Mouse (Mus musculus) erythroblast, embryonic 14.5 days (primary cell): ENCODE measurements at regions not wholly inside any gene's neighbourhood (a gene's known extent, or its start where the extent isn't known, plus 50 kb on each side); places are given as distances from the start of the nearest gene placed in this dataset.

ENCODE experiments used
- H3K27me3 ChIP-seq: 2 replicates; pipeline ENCODE4 v1.6.1; 2012; ENCODE audit warnings: inconsistent platforms; ENCODE audit not compliant: control insufficient read depth
- H3K36me3 ChIP-seq: 2 replicates; pipeline ENCODE4 v1.6.1; 2012; ENCODE audit warnings: mild to moderate bottlenecking, inconsistent platforms; ENCODE audit not compliant: control insufficient read depth
- H3K4me1 ChIP-seq: 2 replicates; pipeline ENCODE4 v1.6.1; 2012; ENCODE audit warnings: inconsistent platforms; ENCODE audit not compliant: control insufficient read depth
- H3K4me3 ChIP-seq: replicated peaks from 2 replicates; pipeline ENCODE3; 2012; ENCODE audit warnings: moderate library complexity, mild to moderate bottlenecking, inconsistent platforms
- H3K9me3 ChIP-seq: 2 replicates; pipeline ENCODE4 v1.6.1; 2012; ENCODE audit warnings: low read length, inconsistent platforms, mixed read lengths; ENCODE audit not compliant: control insufficient read depth
- GATA1 ChIP-seq: IDR thresholded peaks from 2 replicates; pipeline ENCODE4 v1.6.1; 2012; ENCODE audit warnings: low read length, inconsistent platforms, mixed read lengths
- TAL1 ChIP-seq: IDR thresholded peaks from 3 replicates; pipeline ENCODE4 v1.6.1; 2012; ENCODE audit warnings: low read length, inconsistent platforms, mixed read lengths

DNA sequence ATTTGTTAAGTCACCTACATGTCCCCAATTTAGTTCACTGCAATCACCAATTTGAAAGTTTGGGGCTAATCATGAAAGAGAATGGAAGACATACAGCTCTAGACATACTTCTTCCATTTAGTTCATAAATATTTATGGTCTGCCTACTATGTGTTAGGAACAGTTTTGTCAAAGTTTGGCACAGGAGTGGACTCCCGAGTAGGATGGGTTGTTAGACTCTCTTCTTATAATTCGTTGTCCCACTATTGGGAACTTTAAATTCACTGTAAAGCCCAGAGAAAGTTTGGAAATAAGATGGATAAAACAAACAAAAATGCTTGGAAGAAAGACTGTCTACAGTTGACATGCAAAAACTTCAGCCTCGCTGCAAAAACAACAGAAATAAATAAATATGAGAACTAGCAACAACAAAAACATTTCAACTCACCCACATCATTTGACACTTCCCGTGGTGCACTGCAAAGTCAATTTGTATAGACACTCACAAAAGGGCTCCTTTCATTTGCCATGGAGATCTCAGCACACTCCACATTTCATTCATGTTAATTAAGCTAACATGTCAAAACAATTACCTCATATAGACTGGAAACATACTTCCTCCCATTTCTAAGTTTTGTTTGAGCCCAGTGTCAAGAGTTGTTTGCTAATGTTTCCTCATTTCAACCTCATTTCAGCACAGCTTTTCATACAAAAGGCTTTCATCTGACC, 570.2 kb upstream of the Kirrel3 start:
- H3K9me3 ChIP-seq, result 0 out of 2 replicates have a peak, but pooled peaks cover 2% of the 10 kb centered on the region
- no peaks in the 10 kb centered on the region for H3K4me1 ChIP-seq
- no peaks in the 10 kb centered on the region for H3K36me3 ChIP-seq
- no peaks in the 10 kb centered on the region for H3K27me3 ChIP-seq
- no peak overlapping the region for H3K4me3 ChIP-seq
- TF ChIP-seq TAL1, result no peak

DNA sequence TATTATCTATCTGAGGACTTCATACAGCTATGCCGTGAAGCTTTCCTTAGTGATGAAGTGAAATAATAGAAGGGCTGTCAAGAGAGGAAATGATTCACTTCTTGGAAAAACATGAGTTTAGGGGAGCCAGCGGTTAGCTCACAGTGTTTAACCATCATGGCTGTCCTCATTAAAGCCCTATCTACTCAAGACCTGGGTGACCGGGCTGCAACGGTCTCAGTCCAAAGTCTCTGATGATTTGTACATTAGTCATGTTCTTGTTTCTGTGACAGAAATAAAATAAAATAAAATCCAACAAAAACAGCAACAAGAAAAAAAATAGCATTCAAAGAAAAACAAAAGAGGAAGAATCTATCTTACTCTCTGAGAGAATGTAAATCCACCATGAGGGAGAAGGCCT, 555.4 kb upstream of the Kirrel3 start:
- Histone ChIP-seq H3K27me3 (no peaks in the 10 kb centered on the region), H3K4me3 (no peak overlapping the region), H3K9me3 (peaks cover 2% of the 10 kb centered on the region; the same call in 1 of the 2 replicates), H3K36me3 (no peaks in the 10 kb centered on the region), H3K4me1 (no peaks in the 10 kb centered on the region)
- no peak for TF ChIP-seq GATA1
- TF ChIP-seq TAL1, result no peak

DNA sequence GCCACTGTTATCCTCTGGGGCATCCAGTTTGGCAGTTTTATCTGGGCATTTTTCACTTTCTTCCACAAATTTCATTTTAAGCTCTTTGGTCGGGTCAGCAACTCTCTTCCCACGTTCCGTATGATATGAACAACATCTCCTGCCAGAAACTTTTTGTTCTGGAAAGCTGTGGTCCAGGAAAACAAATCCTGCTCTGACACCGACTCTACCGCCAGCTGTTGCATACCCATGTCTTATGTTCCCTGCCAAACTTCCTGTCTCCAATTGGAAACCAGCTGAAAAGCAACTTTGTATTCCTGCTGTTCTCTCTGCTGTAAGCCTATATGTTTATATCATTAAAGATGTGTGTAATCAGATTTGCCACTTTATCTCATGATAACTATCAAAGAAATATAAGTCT, 551.6 kb upstream of the Kirrel3 start:
- H3K9me3 ChIP-seq, result peaks cover 2% of the 10 kb centered on the region; the same call in 1 of the 2 replicates
- no peak overlapping the region for H3K4me3 ChIP-seq
- no peaks in the 10 kb centered on the region for H3K36me3 ChIP-seq
- TF ChIP-seq TAL1 (no peak), GATA1 (no peak)
- no peaks in the 10 kb centered on the region for H3K27me3 ChIP-seq
- H3K4me1 ChIP-seq, result no peaks in the 10 kb centered on the region

DNA sequence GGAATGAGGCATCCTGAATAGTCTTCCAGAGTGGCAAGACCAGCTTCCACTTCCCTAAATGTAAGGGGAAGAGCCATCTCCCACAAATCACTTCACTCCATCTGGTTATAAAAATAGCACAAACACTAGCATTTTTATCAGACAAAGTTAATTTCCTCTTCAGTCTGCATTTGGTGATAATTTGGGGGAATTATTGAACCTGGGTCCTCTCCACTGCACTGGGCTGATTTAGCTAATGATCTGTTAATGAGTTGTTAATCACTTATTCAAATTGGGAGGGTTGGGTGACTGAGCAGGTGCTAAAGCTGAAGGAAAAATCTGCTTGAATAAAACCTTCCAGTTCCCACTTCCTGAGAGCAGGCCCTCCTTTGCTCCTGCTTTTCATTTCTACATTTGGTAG, 531.4 kb upstream of the Kirrel3 start:
- Histone ChIP-seq H3K9me3 (no peaks in the 10 kb centered on the region), H3K36me3 (no peaks in the 10 kb centered on the region), H3K4me3 (no peak overlapping the region), H3K4me1 (no peaks in the 10 kb centered on the region), H3K27me3 (no peaks in the 10 kb centered on the region)
- TF ChIP-seq TAL1 (no peak), GATA1 (no peak)
